Mouse (Mus musculus) monocyte, adult 59 days (primary cell): Measurements from ENCODE around the gene Nudt21. TPM values are rescaled to one million over a fixed set of nuclear protein-coding genes. Genes with fewer than 3 reads are reported as not detected.

Experiments used
- total RNA-seq, 2 experiments: library from RNA; stranded (reverse); gene quantifications; one replicate each; pipeline ENCODE4 v1.2.4; 2023

Gene Nudt21
- total RNA-seq: 10 to 100 TPM; 27.7 to 28.7 TPM

GRCm38 (mm10) chr8:94036944-94037524, at the start of gene Nudt21, which contains the start of gene Ogfod1:
TSS of gene Nudt21 (minus strand) at chr8:94037031.
TSS of gene Ogfod1 (plus strand) at chr8:94037198.

GRCm38 (mm10) chr8:94012013-94012951, 24.5 kb downstream of the Nudt21 start, which contains the start of gene Amfr:
TSS of gene Amfr (minus strand) at chr8:94012842.

Other genes starting within 250 kb of the Nudt21 start
- not detected for gene Gnao1, start 227.1 kb downstream of the Nudt21 start, total RNA-seq
- gene Amfr, start 24.2 kb downstream of the Nudt21 start, total RNA-seq: 10 to 100 TPM; 65.4 to 69.1 TPM
- gene Ogfod1, start 167 bp upstream of the Nudt21 start, total RNA-seq: 10 to 100 TPM; 17.6 to 17.8 TPM
- gene Bbs2, start 61.9 kb upstream of the Nudt21 start, total RNA-seq: 1 to 10 TPM; 3.2 to 7.7 TPM
- not detected for gene Mt4, start 100.2 kb upstream of the Nudt21 start, total RNA-seq
- not detected for gene Mt3, start 115.6 kb upstream of the Nudt21 start, total RNA-seq
- gene Mt2, start 135.6 kb upstream of the Nudt21 start, total RNA-seq: 1 to 10 TPM; 1.5 to 3.4 TPM
- gene Mt1, start 142.1 kb upstream of the Nudt21 start, total RNA-seq: 100 to 1,000 TPM in 1 of 2 experiments, 10 to 100 TPM in 1; 68.6 to 130 TPM
- 10 to 100 TPM; 13.9 to 16.3 TPM for gene Nup93, start 177.5 kb upstream of the Nudt21 start, total RNA-seq